Comparison of ENCODE assay signal across 9 mouse cellular contexts in the genomic region with DNA sequence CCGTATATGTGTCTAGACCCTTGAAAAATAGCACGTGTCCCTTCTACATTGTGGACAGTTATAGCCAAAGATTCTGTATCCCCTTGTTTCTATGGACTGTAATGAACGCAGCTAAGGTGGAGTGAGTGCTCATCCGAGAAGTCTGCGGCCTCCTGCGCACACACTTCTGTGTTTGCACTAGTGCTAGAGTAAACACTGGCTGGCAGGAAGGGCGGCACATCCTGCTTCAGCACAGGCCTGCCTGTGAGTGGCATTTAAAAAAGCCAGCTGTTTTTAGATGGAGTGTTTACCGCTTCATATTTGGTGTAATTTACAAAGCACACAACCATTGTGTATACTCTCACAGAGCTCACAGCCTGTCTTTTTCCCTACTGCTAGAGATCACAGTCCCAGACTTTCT.
DNase-seq lines count a peak whose midpoint lies in the region; ATAC-seq and TF ChIP-seq lines count a peak whose summit lies in the region.
"Had no signal": no experiment of that assay in that cellular context is flagged by ENCODE, and none has a peak within 500 bp of the region (broad histone marks: within the 10 kb centered on the region; RNA-seq: fewer than 3 reads in every experiment).

No protein-coding gene starts in this region.

- H3K9ac ChIP-seq in liver, postnatal 0 days (replicated peaks): no peak overlapping the region
- no peak overlapping the region for H3K9ac ChIP-seq in stomach, postnatal 0 days (ENCODE audit: low read length)
- H3K9ac ChIP-seq: liver, embryonic 13.5 days had no signal

- H3K4me3 ChIP-seq in liver, postnatal 0 days (ENCODE audit: low read depth, low read length): no peak overlapping the region
- no peak overlapping the region for H3K4me3 ChIP-seq in stomach, postnatal 0 days (ENCODE audit: low read depth, low read length)
- H3K4me3 ChIP-seq: liver, embryonic 13.5 days had no signal

- no peak for TF ChIP-seq EP300 in liver, postnatal 0 days (IDR thresholded peaks at IDR 0.05; ENCODE audit: low read depth)
- no peak for TF ChIP-seq EP300 in stomach, postnatal 0 days (optimal IDR thresholded peaks at IDR 0.05)

- TF ChIP-seq CTCF in liver, postnatal 0 days (IDR thresholded peaks at IDR 0.05; ENCODE audit: low read depth): no peak
- no peak for TF ChIP-seq CTCF in stomach, postnatal 0 days (IDR thresholded peaks at IDR 0.05; ENCODE audit: low read depth)

- DNase-seq in spleen, postnatal 36 days (ENCODE audit: low spot score in 2 of 2): peak; percentile 3 to 5
- DNase-seq in spleen, adult 12 weeks (ENCODE audit: low spot score): no peak
- peak; percentile 16 to 17 for DNase-seq in heart, postnatal 14 days
- DNase-seq in liver, postnatal 0 days: peak; percentile 19
- peak; percentile 70 for DNase-seq in stomach, postnatal 0 days (ENCODE audit: low spot score)
- no peak for DNase-seq in adrenal gland, adult 8-10 months
- no peak for DNase-seq in urinary bladder, postnatal 36 days (ENCODE audit: low spot score in 2 of 2)
- DNase-seq in ovary, postnatal 14 days (ENCODE audit: low spot score): no peak
- DNase-seq: liver, embryonic 13.5 days had no signal

- H3K4me2 ChIP-seq in liver, postnatal 0 days (ENCODE audit: low read depth, low read length): no peak overlapping the region
- H3K4me2 ChIP-seq in stomach, postnatal 0 days (replicated peaks; ENCODE audit: low read depth): no peak overlapping the region
- H3K4me2 ChIP-seq: liver, embryonic 13.5 days had no signal

- no peak overlapping the region for H3K27ac ChIP-seq in liver, postnatal 0 days (ENCODE audit: low read depth)
- H3K27ac ChIP-seq in stomach, postnatal 0 days (replicated peaks): 0 out of 2 replicates have a peak overlapping the region, but pooled peaks have one; percentile 13
- H3K27ac ChIP-seq: liver, embryonic 13.5 days had no signal

- ATAC-seq in liver, postnatal 0 days: peak; percentile 58; the same call in 1 of the 2 replicates
- peak; percentile 94 for ATAC-seq in stomach, postnatal 0 days (ENCODE audit: low FRiP score, low TSS enrichment)

- 50% methylated on average over 8 of the region's 8 CpGs for WGBS in liver, postnatal 0 days (ENCODE audit: insufficient replicate concordance)
- 25% methylated on average over 8 of the region's 8 CpGs for WGBS in stomach, postnatal 0 days

- no peaks in the 10 kb centered on the region for H3K4me1 ChIP-seq in liver, postnatal 0 days (ENCODE audit: insufficient read depth)
- H3K4me1 ChIP-seq in stomach, postnatal 0 days (replicated peaks; ENCODE audit: control insufficient read depth, insufficient read depth): no peaks in the 10 kb centered on the region
- H3K4me1 ChIP-seq: liver, embryonic 13.5 days had no signal

- H3K9me3 ChIP-seq in liver, postnatal 0 days (ENCODE audit: low read length): no peaks in the 10 kb centered on the region
- no peaks in the 10 kb centered on the region for H3K9me3 ChIP-seq in stomach, postnatal 0 days (ENCODE audit: control insufficient read depth, low read length)
- H3K9me3 ChIP-seq: liver, embryonic 13.5 days had no signal

- H3K27me3 ChIP-seq in liver, postnatal 0 days (ENCODE audit: insufficient read depth, low read length): no peaks in the 10 kb centered on the region
- H3K27me3 ChIP-seq in stomach, postnatal 0 days (ENCODE audit: control insufficient read depth, insufficient read depth, low read length): no peaks in the 10 kb centered on the region
- H3K27me3 ChIP-seq: liver, embryonic 13.5 days had no signal

- H3K36me3 ChIP-seq in liver, postnatal 0 days (replicated peaks; ENCODE audit: insufficient read depth, low read length): no peaks in the 10 kb centered on the region
- no peaks in the 10 kb centered on the region for H3K36me3 ChIP-seq in stomach, postnatal 0 days (ENCODE audit: control insufficient read depth, insufficient read depth, low read length)
- H3K36me3 ChIP-seq: liver, embryonic 13.5 days had no signal

- intact Hi-C loops in heart, postnatal 14 days (cut with DNase I): no loop called here

Comparison
In these comparisons a context has a peak if more than half of its experiments do, and no peak if none do; other contexts are left out.
1. DNase-seq: peak in spleen, postnatal 36 days (2 of 2), heart, postnatal 14 days (2 of 2), liver, postnatal 0 days (single experiment) and stomach, postnatal 0 days (single experiment); none in spleen, adult 12 weeks (single experiment), adrenal gland, adult 8-10 months (single experiment), urinary bladder, postnatal 36 days (0 of 2) and ovary, postnatal 14 days (single experiment).